Mouse (Mus musculus) C2C12 (cell line): ENCODE measurements around the gene Vmn1r85. TPM values are rescaled to one million over a fixed set of nuclear protein-coding genes. Genes with fewer than 3 reads are reported as not detected.

ENCODE experiments used
- H3K27me3 ChIP-seq: one replicate; pipeline ENCODE4 v1.6.1; 2011; ENCODE audit not compliant: control insufficient read depth, insufficient read depth, insufficient read length
- H3K36me3 ChIP-seq: one replicate; pipeline ENCODE4 v1.6.1; 2011; ENCODE audit not compliant: control insufficient read depth, insufficient read depth
- H3K4me3 ChIP-seq: one replicate; pipeline ENCODE4 v1.5.1; 2011; ENCODE audit warnings: mild to moderate bottlenecking, control low read depth; ENCODE audit not compliant: poor library complexity, insufficient read depth, severe bottlenecking
- H3K79me2 ChIP-seq: one replicate; pipeline ENCODE4 v1.6.1; 2011; ENCODE audit not compliant: control insufficient read depth, insufficient read depth
- H3K79me3 ChIP-seq: one replicate; pipeline ENCODE4 v1.6.1; 2011; ENCODE audit warnings: low read depth, control low read depth
- H3ac ChIP-seq: one replicate; pipeline ENCODE3; 2011; ENCODE audit warnings: low read depth; ENCODE audit not compliant: control insufficient read depth, insufficient read length
- CEBPB ChIP-seq: IDR thresholded peaks from one replicate; pipeline ENCODE4 v1.6.1; 2011; ENCODE audit warnings: low read depth, mild to moderate bottlenecking, control low read depth, moderate library complexity
- CTCF ChIP-seq: IDR thresholded peaks from one replicate; pipeline ENCODE4 v1.5.1; 2011; ENCODE audit not compliant: control insufficient read depth, insufficient read depth, insufficient read length
- FOSL1 ChIP-seq: IDR thresholded peaks from one replicate; pipeline ENCODE4 v1.8.0; 2011; ENCODE audit warnings: mild to moderate bottlenecking, low read length; ENCODE audit not compliant: poor library complexity, insufficient read depth, severe bottlenecking
- MAX ChIP-seq: IDR thresholded peaks from one replicate; pipeline ENCODE4 v1.6.1; 2011; ENCODE audit warnings: mild to moderate bottlenecking, control low read depth
- MYOD1 ChIP-seq: IDR thresholded peaks from one replicate; pipeline ENCODE4 v1.6.1; 2011; ENCODE audit warnings: low read depth; ENCODE audit not compliant: control insufficient read depth, insufficient read length
- MYOG ChIP-seq: IDR thresholded peaks from one replicate; pipeline ENCODE4 v1.6.1; 2011; ENCODE audit not compliant: control insufficient read depth, insufficient read length; ENCODE audit errors: extremely low read depth
- USF1 ChIP-seq: IDR thresholded peaks from one replicate; pipeline ENCODE4 v1.6.1; 2011; ENCODE audit warnings: low read depth, mild to moderate bottlenecking, control low read depth, moderate library complexity
- polyA plus RNA-seq: library from polyadenylated mRNA; unstranded; fragments of >200 nt; fragmentation: generic; extraction: Trizol; gene quantifications from one replicate; pipeline ENCODE4 v1.2.1, GENCODE M21; 2012; ENCODE audit warnings: missing spikeins

The Vmn1r85 gene
- polyA plus RNA-seq, 1 experiment, result not detected

DNA sequence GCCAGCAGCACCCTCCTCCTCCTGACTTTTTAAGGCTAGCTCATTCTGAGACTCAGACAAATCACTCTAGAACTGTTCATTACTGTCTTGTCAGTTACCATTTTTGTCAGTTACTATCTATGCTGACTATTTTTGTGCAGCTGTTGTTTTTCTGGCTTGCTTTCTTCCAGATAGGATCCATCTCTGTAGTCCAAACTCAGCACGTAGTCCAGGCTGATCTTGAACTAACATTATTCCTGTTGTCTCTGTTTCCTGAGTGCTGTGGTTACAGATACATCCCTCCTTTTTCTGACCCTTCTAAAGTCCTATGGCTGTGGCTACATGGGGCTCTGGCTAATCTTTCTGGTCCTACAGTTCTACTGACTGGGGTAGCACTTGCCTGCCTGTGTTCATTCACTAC lies 55.8 kb downstream of the Vmn1r85 start:
- Histone ChIP-seq H3K79me3 (peaks cover 18% of the 10 kb centered on the region), H3K79me2 (peaks cover 32% of the 10 kb centered on the region), H3K36me3 (peaks cover 12% of the 10 kb centered on the region), H3K27me3 (no peaks in the 10 kb centered on the region), H3K4me3 (peak overlapping the region; percentile 74), H3ac (peak overlapping the region; percentile 98)
- no peak for TF ChIP-seq MAX
- no peak for TF ChIP-seq MYOG
- TF ChIP-seq CTCF, result no peak
- no peak for TF ChIP-seq USF1
- no peak for TF ChIP-seq FOSL1
- TF ChIP-seq MYOD1, result no peak
- TF ChIP-seq CEBPB, result no peak

DNA sequence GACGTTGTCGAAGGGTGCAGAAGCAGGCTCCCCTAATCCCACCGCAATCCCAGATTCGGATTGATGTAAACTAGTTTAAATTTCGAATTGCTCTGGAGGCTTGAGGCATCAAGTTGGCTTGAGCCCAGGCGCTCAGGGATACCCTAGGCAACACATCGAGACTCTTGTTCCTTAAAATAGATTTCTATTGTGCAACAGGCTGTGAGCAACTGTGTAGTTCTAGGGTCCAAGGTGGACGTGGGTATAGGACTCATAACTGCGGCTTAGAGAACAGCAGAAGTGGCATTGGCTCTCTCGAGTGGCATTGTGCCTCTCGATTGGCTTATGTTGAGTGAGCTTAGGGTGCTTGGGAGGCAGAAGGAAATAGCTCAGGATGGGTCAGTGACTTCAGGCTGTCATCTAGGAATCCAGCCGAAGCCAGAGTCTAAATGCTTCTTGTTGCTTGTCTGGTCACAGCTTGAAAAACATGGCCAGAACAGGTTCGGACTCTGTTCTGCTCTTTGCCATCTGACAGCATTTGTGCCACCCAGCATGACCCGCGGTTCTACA lies 56.3 kb downstream of the Vmn1r85 start:
- H3K79me3 ChIP-seq, result peaks cover 18% of the 10 kb centered on the region
- peak; percentile 56 for TF ChIP-seq CEBPB
- no peak for TF ChIP-seq CTCF
- peak overlapping the region; percentile 74 for H3K4me3 ChIP-seq
- peaks cover 16% of the 10 kb centered on the region for H3K36me3 ChIP-seq
- peak overlapping the region; percentile 98 for H3ac ChIP-seq
- H3K79me2 ChIP-seq, result peaks cover 32% of the 10 kb centered on the region
- no peaks in the 10 kb centered on the region for H3K27me3 ChIP-seq

DNA sequence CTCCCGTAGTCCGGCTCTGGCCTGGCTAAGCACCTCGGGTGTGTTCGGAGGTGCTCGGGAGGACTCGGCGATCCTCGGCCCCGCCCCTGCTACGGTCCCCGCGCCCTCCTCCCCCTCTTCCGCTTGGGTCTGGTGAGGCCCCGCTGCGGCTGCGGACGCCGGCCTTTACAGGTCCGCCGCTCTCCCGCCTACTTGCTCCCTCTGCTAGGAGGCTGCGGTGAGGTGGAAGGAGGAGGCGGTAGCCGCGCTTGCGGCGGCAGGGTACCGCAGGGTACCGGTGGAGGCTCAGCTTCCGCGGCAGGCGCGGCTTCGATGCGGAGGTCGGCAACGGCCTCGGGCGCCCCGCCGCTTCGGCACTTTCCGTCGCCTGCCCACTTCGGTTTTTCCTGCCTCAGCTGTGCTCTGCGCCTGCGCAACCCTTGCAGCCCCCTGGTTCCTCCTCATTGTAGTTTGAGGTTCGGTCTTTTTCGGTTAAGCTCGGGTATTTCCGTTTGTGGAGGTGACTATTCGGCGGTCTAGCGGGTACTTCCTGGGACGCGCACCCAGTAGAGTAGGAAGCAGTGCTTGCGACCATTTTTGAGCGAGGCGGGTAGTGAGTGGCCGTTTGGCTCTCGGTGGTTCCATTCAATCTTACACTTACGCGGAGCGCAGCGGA lies 56.9 kb downstream of the Vmn1r85 start, which contains the start of gene Ube2m:
TSS of gene Ube2m (minus strand) at position 375 of the 655 bp plus-strand sequence.
- Histone ChIP-seq H3K27me3 (no peaks in the 10 kb centered on the region), H3K79me3 (peaks cover 18% of the 10 kb centered on the region), H3ac (peak within 1 kb of the TSS; percentile 98), H3K36me3 (peaks cover 21% of the 10 kb centered on the region), H3K79me2 (peaks cover 32% of the 10 kb centered on the region), H3K4me3 (peak within 1 kb of the TSS; percentile 74)
- TF ChIP-seq CTCF (no peak), MYOD1 (no peak), MAX (no peak), CEBPB (no peak), USF1 (no peak), FOSL1 (no peak), MYOG (no peak)

DNA sequence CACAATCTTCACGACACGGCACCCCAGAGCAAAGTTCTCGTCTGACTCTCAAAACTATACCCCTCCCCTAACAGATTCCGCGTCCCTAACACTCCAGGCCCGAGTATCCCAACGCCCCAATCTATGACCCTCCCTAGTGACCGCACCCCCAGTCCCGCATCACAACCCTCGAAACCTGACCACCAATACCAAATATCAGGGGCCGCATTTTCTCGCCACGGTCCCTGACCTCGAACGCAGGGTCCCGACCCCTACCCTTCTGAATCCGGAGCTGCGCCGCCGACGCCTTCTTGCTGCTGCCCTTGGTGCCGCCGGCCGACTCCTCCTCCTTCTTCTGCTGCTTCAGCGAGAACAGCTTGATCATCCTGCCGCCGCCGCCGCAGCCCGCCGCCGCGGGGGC lies 57.6 kb downstream of the Vmn1r85 start:
- peak overlapping the region; percentile 74 for H3K4me3 ChIP-seq
- H3K79me2 ChIP-seq, result peaks cover 32% of the 10 kb centered on the region
- peak overlapping the region; percentile 98 for H3ac ChIP-seq
- peaks cover 28% of the 10 kb centered on the region for H3K36me3 ChIP-seq
- peaks cover 18% of the 10 kb centered on the region for H3K79me3 ChIP-seq
- TF ChIP-seq USF1 (no peak), MYOG (no peak), MAX (no peak), CEBPB (no peak), CTCF (no peak), FOSL1 (no peak), MYOD1 (no peak)
- no peaks in the 10 kb centered on the region for H3K27me3 ChIP-seq

DNA sequence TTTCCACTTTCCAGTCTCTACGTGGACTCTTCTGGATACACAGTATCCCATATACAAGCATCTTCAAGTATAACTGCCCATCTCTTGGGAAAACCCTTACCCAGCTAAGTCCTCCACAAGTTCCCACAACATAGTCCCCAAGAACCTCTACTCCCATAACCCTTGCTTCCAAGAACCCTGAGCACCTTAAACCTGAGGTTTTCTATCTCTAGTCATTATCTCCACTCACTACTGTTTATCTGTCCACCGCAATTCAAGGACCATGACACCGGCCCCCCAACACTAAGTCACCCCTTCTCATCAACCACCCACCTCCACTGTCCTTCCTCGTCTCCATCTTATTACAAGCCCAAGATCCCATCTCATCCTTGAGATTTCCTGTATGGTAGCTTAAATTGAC lies 58.2 kb downstream of the Vmn1r85 start:
- Histone ChIP-seq H3K27me3 (no peaks in the 10 kb centered on the region), H3K4me3 (peak overlapping the region; percentile 74), H3K36me3 (peaks cover 34% of the 10 kb centered on the region), H3K79me3 (peaks cover 18% of the 10 kb centered on the region), H3K79me2 (peaks cover 32% of the 10 kb centered on the region), H3ac (peak overlapping the region; percentile 98)
- no peak for TF ChIP-seq CTCF
- no peak for TF ChIP-seq USF1
- no peak for TF ChIP-seq FOSL1
- TF ChIP-seq MYOD1, result no peak
- no peak for TF ChIP-seq MAX
- TF ChIP-seq MYOG, result no peak
- no peak for TF ChIP-seq CEBPB

DNA sequence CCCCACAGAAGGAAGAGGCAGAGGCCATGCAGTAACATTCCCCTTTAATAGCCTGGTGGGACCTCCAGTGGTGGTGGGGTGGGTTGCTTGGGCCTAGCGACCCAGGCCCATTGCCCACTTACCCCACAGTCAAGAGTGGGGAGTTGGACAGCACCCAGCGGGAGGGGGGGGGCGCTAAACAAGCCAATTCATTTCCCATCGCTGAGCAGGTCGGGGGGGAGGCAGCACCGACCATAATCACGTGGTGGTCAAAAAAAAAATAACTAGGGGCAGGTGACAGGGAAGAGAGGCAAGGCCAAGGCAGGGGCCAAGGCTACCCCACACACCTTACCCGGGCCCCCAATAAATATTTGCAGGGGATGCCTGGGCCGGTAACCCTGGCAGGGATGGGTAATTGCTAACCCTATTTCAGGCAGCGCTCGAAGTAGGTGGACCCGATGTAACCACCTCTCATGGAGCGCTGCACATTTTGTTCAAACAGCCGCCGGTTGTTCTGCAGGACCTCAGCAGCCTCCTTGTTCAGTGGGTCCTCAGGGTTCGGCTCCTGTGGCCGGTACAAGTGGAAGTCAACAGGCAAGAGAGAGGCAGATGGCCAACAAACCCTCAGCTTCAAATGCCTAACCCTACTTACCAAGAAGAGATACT lies 59.6 kb downstream of the Vmn1r85 start:
- H3K4me3 ChIP-seq, result no peak overlapping the region
- no peaks in the 10 kb centered on the region for H3K27me3 ChIP-seq
- peaks cover 32% of the 10 kb centered on the region for H3K79me2 ChIP-seq
- peaks cover 19% of the 10 kb centered on the region for H3K79me3 ChIP-seq
- peaks cover 48% of the 10 kb centered on the region for H3K36me3 ChIP-seq
- no peak overlapping the region for H3ac ChIP-seq
- TF ChIP-seq MYOG, result no peak
- no peak for TF ChIP-seq MAX
